Mouse (Mus musculus): ENCODE data around the gene Gm19684. TPM values are rescaled to one million over a fixed set of nuclear protein-coding genes. Genes with fewer than 3 reads are reported as not detected.
"Not testable (repeated sequence)": the region's sequence is repeated elsewhere in the genome, so short reads cannot be mapped to it uniquely, and the experiment has no call there.

Gene Gm19684
- polyA plus RNA-seq, 1 experiment from 2014 or later, result not detected

DNA sequence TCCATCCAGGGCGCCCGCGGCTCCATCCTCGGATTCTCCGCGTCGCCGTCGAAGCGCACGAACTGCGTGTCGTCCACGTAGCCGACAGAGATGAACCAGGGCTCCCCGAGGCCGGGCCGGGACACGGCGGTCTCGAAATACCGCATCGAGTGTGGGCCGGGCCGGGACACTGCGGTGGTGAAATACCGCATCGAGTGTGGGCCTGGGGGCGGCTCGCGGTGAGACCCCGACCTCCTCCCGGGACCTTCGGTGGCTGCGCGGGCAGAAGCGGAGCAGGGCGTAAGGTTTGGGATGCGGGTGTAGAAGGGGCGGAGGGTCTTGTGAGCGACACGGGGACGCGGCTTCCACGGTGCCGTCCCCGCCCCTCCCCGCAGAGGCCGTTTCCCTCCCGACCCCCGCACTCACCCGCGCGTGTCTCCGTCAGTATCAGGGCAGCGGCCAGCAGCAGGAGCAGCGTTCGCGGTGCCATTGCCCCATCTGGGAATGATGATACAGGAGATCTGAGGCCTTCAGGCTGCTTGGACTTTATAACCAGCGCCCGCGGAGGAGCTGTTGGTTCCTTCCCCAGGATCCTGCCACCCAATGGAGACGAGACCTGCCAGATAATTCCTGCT, 46.7 kb downstream of the Gm19684 start, which contains the start of gene Gm8909:
Gene Gm8909 (minus strand): TSS at position 499 of the 614 bp plus-strand sequence.
- peak within 1 kb of the TSS; percentile 68 for H3K4me2 ChIP-seq
- H3K4me1 ChIP-seq, result peaks cover 8% of the 10 kb centered on the region
- peaks cover 77% of the 10 kb centered on the region for H3K27me3 ChIP-seq (replicated peaks)
- no peak for ATAC-seq
- no peaks in the 10 kb centered on the region for H3K9me3 ChIP-seq (replicated peaks)
- 4% methylated on average over 63 of the region's 63 CpGs for WGBS (ENCODE audit: insufficient replicate concordance)
- H3K9ac ChIP-seq, result no peak within 1 kb of the TSS
- peak within 1 kb of the TSS; percentile 52 for H3K4me3 ChIP-seq
- H3K27ac ChIP-seq, result no peak within 1 kb of the TSS
- no peaks in the 10 kb centered on the region for H3K36me3 ChIP-seq

DNA sequence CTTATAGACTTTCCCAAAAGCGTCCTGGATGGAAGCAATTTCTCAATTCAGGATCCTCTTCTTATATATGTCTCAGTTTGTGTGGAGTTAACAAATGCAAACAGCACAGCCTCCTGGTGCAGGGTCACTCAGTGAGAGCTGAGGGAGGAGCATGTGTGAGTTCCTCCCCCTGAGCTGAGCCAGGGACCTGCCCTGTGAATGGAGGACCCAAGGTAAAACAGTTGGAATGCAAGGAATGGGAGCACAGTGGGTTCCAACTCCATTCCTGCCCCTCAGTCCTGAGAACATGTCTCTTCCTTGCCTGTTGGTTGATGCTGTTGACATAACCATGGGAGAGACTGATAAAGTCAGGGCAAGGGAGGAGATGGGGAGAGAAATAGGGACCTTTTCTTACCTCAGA, 47.6 kb downstream of the Gm19684 start:
- H3K4me3 ChIP-seq; ATAC-seq; H3K36me3 ChIP-seq; H3K4me2 ChIP-seq; H3K4me1 ChIP-seq; H3K9me3 ChIP-seq (replicated peaks); H3K27ac ChIP-seq; H3K9ac ChIP-seq: not testable (repeated sequence)
- 0% methylated on average over 1 of the region's 1 CpGs for WGBS (ENCODE audit: insufficient replicate concordance)
- H3K27me3 ChIP-seq (replicated peaks), result peaks cover 68% of the 10 kb centered on the region

DNA sequence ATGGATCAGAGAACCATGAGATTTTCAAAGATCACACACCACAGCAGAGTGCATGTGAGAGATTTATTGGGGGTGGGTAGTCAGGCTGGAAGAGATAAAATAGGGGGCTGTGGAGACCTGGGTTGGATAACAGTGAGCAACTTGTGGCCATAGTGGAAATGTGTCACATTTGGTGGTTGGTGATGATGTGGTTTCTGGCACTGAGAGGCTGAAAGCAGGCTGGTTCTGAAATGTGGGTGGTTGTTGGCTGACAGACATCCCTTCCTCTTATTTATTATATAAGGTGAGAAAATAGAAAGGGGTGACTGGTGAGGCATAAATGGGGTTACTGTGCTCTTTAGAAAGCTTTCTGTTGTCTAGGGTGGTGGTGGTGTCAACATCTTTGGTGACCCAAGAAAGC, 48.3 kb downstream of the Gm19684 start:
- peaks cover 8% of the 10 kb centered on the region for H3K4me1 ChIP-seq
- H3K9ac ChIP-seq, result no peak overlapping the region
- no peak overlapping the region for H3K4me3 ChIP-seq
- H3K9me3 ChIP-seq (replicated peaks), result no peaks in the 10 kb centered on the region
- no peak for ATAC-seq
- no peak overlapping the region for H3K27ac ChIP-seq
- no peak overlapping the region for H3K4me2 ChIP-seq
- no peaks in the 10 kb centered on the region for H3K36me3 ChIP-seq
- H3K27me3 ChIP-seq (replicated peaks), result peaks cover 63% of the 10 kb centered on the region

DNA sequence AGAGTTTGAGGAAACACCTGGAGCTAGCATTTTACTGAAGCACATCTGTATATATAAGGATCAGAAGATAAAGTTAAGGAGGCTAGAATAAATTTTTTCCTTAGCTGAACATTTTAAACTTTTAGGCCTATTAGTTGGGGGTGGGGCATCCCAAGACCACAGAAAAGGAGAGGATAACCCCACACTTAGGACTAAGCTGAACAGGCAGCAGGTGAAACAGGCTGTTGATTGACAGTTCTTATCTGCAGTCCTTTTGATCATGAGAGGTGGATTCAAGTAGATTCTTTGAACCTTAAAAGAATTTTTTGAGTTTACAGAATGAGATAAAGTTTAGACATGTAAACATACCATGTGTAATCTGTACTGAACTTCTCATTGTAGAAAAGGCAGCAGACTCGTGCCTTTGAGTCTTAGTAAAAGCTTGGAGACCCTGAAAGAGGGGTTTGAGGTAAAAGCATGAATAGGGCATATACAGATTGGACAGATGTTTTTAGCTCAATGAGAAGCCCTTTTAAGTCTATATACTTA, 48.9 kb downstream of the Gm19684 start:
- ATAC-seq, result no peak
- H3K27ac ChIP-seq, result no peak overlapping the region
- WGBS (ENCODE audit: insufficient replicate concordance), result 22% methylated on average over 1 of the region's 1 CpGs

DNA sequence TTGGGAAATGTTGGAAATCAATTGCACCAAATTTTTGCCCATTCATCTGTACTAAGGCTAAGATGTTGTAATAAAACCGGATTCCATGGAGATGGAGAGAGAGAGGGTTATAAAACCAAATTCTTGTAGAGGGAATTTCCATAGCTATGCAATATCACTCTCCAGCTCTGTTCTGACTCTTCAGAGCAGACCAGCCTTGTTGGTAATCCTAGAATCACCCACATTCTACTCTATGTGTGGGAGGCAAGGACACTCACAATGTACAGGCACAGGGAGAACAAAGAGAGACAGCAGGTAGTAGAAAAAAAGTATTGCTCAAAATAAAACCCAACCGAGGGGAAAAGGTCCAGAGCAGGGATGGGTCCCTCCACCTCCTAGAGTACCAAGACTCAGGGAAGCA, 54.7 kb downstream of the Gm19684 start:
- H3K4me2 ChIP-seq; H3K4me3 ChIP-seq; H3K9ac ChIP-seq; ATAC-seq; H3K9me3 ChIP-seq (replicated peaks); H3K27ac ChIP-seq; H3K4me1 ChIP-seq; H3K36me3 ChIP-seq: not testable (repeated sequence)
- WGBS (ENCODE audit: insufficient replicate concordance), result no CpG with 5 or more reads among the region's 2 CpGs
- H3K27me3 ChIP-seq (replicated peaks), result peaks cover 30% of the 10 kb centered on the region

More for the DNA sequence above, 48.9 kb downstream of the Gm19684 start:
- H3K4me1 ChIP-seq, result peaks cover 8% of the 10 kb centered on the region
- H3K4me3 ChIP-seq, result no peak overlapping the region
- H3K9ac ChIP-seq, result no peak overlapping the region
- H3K9me3 ChIP-seq (replicated peaks), result no peaks in the 10 kb centered on the region
- H3K4me2 ChIP-seq, result no peak overlapping the region
- no peaks in the 10 kb centered on the region for H3K36me3 ChIP-seq
- peaks cover 57% of the 10 kb centered on the region for H3K27me3 ChIP-seq (replicated peaks)

DNA sequence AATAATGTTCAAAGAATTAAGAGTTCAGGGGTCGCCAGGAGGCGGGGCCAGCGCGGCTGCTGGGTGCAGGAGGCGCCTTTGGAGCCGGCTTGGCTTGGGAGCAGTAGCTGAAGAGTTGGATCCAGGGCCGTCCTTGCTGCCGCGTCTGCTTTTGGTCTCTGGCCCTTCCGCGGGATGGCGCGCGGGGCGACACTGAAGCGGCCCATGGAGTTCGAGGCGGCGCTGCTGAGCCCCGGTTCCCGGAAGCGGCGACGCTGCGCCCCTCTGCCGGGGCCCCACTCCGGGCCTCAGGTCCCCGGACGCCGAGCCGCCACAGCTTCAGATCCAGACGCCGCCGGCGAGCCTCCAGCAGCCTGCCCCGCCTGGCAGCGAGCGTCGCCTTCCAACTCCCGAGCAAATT, 57.5 kb downstream of the Gm19684 start:
- Histone ChIP-seq H3K4me2 (peak overlapping the region; percentile 57), H3K4me3 (peak overlapping the region; percentile 25), H3K27me3 (replicated peaks) (peaks cover 42% of the 10 kb centered on the region)
- not testable (repeated sequence) for H3K36me3 ChIP-seq; ATAC-seq; H3K9me3 ChIP-seq (replicated peaks); H3K9ac ChIP-seq; H3K4me1 ChIP-seq; H3K27ac ChIP-seq
- 1% methylated on average over 40 of the region's 40 CpGs for WGBS (ENCODE audit: insufficient replicate concordance)

Other genes starting within 250 kb of the Gm19684 start
- gene Dhx16, start 241.9 kb upstream of the Gm19684 start, polyA plus RNA-seq (2016; fragmentation: Nextera tagmentation; extraction: Ambion mirVana), result 50.7 and 52.8 TPM in 2 replicates
- 20.2 and 20.9 TPM in 2 replicates for gene 2310061I04Rik, start 224.2 kb upstream of the Gm19684 start, polyA plus RNA-seq (2016; fragmentation: Nextera tagmentation; extraction: Ambion mirVana)
- gene Atat1, start 211.6 kb upstream of the Gm19684 start, polyA plus RNA-seq (2016; fragmentation: Nextera tagmentation; extraction: Ambion mirVana), result 15.0 and 16.8 TPM in 2 replicates
- 113 and 123 TPM in 2 replicates for gene Mrps18b, start 205.3 kb upstream of the Gm19684 start, polyA plus RNA-seq (2016; fragmentation: Nextera tagmentation; extraction: Ambion mirVana)
- gene Ppp1r10, start 205.2 kb upstream of the Gm19684 start, polyA plus RNA-seq (2016; fragmentation: Nextera tagmentation; extraction: Ambion mirVana), result 29.0 and 32.8 TPM in 2 replicates
- gene Abcf1, start 151.9 kb upstream of the Gm19684 start, polyA plus RNA-seq (2016; fragmentation: Nextera tagmentation; extraction: Ambion mirVana), result 90.2 and 90.5 TPM in 2 replicates
- gene Gnl1, start 141.8 kb upstream of the Gm19684 start, polyA plus RNA-seq (2016; fragmentation: Nextera tagmentation; extraction: Ambion mirVana), result 23.7 and 25.1 TPM in 2 replicates
- 12.6 and 13.7 TPM in 2 replicates for gene Prr3, start 141.4 kb upstream of the Gm19684 start, polyA plus RNA-seq (2016; fragmentation: Nextera tagmentation; extraction: Ambion mirVana)
- gene H2-T24, start 101.1 kb upstream of the Gm19684 start, polyA plus RNA-seq (2016; fragmentation: Nextera tagmentation; extraction: Ambion mirVana), result 4.6 and 5.7 TPM in 2 replicates
- gene H2-T23, start 88.8 kb upstream of the Gm19684 start, polyA plus RNA-seq (2016; fragmentation: Nextera tagmentation; extraction: Ambion mirVana), result 19.5 and 20.5 TPM in 2 replicates
- 7.5 and 8.4 TPM in 2 replicates for gene H2-T22, start 78.9 kb upstream of the Gm19684 start, polyA plus RNA-seq (2016; fragmentation: Nextera tagmentation; extraction: Ambion mirVana)
- not detected in 2 replicates for gene Gm6034, start 78.7 kb upstream of the Gm19684 start, polyA plus RNA-seq (2016; fragmentation: Nextera tagmentation; extraction: Ambion mirVana)
- not detected in 2 replicates for gene Gm11127, start 63.3 kb upstream of the Gm19684 start, polyA plus RNA-seq (2016; fragmentation: Nextera tagmentation; extraction: Ambion mirVana)
- not detected in 2 replicates for gene Gm7030, start 7.7 kb downstream of the Gm19684 start, polyA plus RNA-seq (2016; fragmentation: Nextera tagmentation; extraction: Ambion mirVana)
- gene Gm8909, start 46.9 kb downstream of the Gm19684 start, polyA plus RNA-seq (2016; fragmentation: Nextera tagmentation; extraction: Ambion mirVana), result not detected in 2 replicates
- gene H2-T3, start 68.6 kb downstream of the Gm19684 start, polyA plus RNA-seq (2016; fragmentation: Nextera tagmentation; extraction: Ambion mirVana), result not detected in 2 replicates
- 80.6 and 89.7 TPM in 2 replicates for gene Rpp21, start 136.4 kb downstream of the Gm19684 start, polyA plus RNA-seq (2016; fragmentation: Nextera tagmentation; extraction: Ambion mirVana)
- gene Trim39, start 150.6 kb downstream of the Gm19684 start, polyA plus RNA-seq (2016; fragmentation: Nextera tagmentation; extraction: Ambion mirVana), result 10.1 and 11.0 TPM in 2 replicates
- not detected in 2 replicates for gene H2-M10.2, start 164.8 kb downstream of the Gm19684 start, polyA plus RNA-seq (2016; fragmentation: Nextera tagmentation; extraction: Ambion mirVana)
- not detected in 2 replicates for gene H2-M10.1, start 204.5 kb downstream of the Gm19684 start, polyA plus RNA-seq (2016; fragmentation: Nextera tagmentation; extraction: Ambion mirVana)
- gene H2-M10.3, start 246.7 kb downstream of the Gm19684 start, polyA plus RNA-seq (2016; fragmentation: Nextera tagmentation; extraction: Ambion mirVana), result not detected in 2 replicates

All from liver, embryonic 12.5 days (tissue).